Mouse (Mus musculus) cortical plate, adult 2 months (tissue): ENCODE results near the gene Tmem74b. TPM values are rescaled to one million over a fixed set of nuclear protein-coding genes. Genes with fewer than 3 reads are reported as not detected.

ENCODE experiments used
- H3K27ac ChIP-seq: fragments of 200-500 bp; 2 replicates; pipeline ENCODE4 v1.5.1; 2012; ENCODE audit warnings: low read length, control low read depth, inconsistent platforms; ENCODE audit not compliant: insufficient read depth
- H3K4me1 ChIP-seq: fragments of 200-500 bp; 2 replicates; pipeline ENCODE4 v1.6.1; 2011; ENCODE audit warnings: low read length; ENCODE audit not compliant: control insufficient read depth, insufficient read depth
- H3K4me3 ChIP-seq: fragments of 200-500 bp; 2 replicates; pipeline ENCODE4 v1.5.1; 2011; ENCODE audit warnings: mild to moderate bottlenecking, low read length, control low read depth; ENCODE audit not compliant: insufficient read depth
- CTCF ChIP-seq: fragments of 200-500 bp; IDR thresholded peaks from 2 replicates; pipeline ENCODE4 v1.5.1; 2011; ENCODE audit warnings: mild to moderate bottlenecking, control low read depth, low read length; ENCODE audit not compliant: insufficient read depth; ENCODE audit errors: extremely low read depth
- POLR2A ChIP-seq: fragments of 200-500 bp; IDR thresholded peaks from 2 replicates; pipeline ENCODE4 v1.6.1; 2011; ENCODE audit warnings: mild to moderate bottlenecking, low read length, control low read depth; ENCODE audit not compliant: insufficient read depth; ENCODE audit errors: extremely low read depth
- polyA plus RNA-seq: library from polyadenylated mRNA; depleted of rRNA; stranded (reverse); fragments of >200 nt; gene quantifications from 2 replicates; pipeline ENCODE4 v1.2.3, GENCODE M21; 2012

Tmem74b gene
- polyA plus RNA-seq, 1 experiment = 9.4 TPM

DNA sequence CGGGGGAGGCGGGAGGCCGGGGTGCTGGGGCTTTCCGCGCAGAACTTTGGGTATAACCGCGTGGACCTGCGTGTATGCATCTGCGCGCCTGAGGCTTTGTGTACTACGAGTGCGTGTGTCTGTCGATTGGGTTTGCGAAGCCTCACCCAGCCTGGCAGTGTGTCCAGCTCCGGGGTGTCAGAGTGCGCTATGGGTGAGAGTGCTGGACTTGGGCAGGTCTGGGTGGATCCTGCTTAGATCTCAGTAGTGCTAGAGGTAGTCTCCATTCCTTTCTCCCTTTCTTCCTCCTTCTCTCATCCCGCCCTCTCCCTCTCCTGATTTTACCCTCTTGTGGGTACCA is 1.0 kb downstream of the Tmem74b start:
- TF ChIP-seq CTCF (no peak), POLR2A (no peak)
- H3K27ac ChIP-seq = no peak overlapping the region
- H3K4me1 ChIP-seq = no peaks in the 10 kb centered on the region
- peak overlapping the region; percentile 82 for H3K4me3 ChIP-seq

DNA sequence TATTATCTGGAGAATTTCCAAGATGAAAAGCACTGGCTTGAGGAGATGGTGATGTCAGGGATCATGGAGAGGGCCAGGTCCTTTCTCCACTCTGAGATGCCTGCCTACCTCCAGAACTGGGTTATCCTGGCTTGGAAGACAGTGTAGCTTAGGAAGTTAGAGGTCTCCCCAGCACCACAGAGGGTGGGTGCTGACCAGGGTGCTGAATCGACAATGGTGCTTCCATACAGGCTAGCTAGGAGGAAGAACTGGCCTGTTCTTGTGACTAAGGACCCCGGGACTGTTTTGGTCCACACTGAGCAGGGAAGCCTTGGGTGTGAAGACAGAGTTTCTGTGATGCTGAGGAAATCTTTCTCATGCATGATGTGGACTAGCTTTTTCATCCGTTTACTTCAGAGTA is 10.8 kb downstream of the Tmem74b start:
- H3K4me3 ChIP-seq = no peak overlapping the region
- no peak overlapping the region for H3K27ac ChIP-seq
- H3K4me1 ChIP-seq = peaks cover 10% of the 10 kb centered on the region
- TF ChIP-seq POLR2A (no peak), CTCF (no peak)

DNA sequence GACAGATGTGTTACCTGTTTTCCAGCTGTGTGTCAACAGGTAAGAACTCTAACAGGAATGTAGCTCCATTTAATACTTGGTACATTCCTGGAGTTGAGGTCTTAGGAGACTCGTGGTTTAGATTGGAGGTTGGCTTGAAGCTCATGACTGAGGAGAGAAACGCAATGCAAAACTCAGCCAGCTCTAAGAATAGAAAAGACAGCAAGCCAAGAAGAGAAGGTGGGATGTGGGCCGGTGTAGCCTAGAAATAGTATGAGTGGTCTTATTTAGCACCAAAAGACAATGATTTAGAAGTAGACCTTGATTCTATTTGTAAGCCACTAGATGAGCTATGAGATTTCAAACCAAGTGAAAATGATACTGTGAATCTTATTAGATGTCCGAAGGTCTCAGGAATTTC is 13.7 kb downstream of the Tmem74b start:
- peak overlapping the region; percentile 52; the same call in 1 of the 2 replicates for H3K27ac ChIP-seq

DNA sequence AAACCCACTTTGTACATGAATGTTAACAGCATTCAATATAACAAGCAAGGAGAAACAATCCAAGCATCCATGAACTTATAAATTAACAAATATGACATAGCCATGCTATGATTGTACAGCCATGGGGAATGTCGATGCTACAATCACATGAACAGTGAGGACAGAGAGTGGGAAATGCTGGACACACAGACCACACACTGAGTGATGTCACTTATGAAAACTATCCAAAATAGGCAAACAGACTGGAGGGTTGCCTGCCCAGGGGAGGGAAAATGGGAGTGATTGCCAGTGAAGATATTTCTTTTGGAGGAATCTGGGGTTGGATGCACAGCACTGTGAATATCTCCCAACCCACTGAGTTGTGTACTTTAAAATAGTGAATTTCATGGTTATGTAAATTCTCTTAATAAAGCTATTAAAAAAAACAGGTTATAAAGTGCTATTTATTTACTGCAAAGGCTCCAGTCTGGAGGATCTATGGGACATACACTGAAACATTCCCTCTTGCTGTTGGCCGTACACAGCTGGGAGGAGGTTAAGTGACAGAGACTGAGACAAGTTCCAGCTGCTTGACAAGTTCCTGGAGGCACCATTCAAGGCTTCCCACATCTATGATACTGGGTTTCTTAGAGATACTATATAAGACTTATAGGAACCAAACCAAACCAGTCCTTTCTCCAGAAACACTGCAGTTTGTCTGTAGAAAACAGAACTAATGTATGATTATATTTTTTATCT is 14.7 kb downstream of the Tmem74b start:
- H3K4me3 ChIP-seq = no peak overlapping the region
- peaks cover 10% of the 10 kb centered on the region for H3K4me1 ChIP-seq
- TF ChIP-seq CTCF (no peak), POLR2A (no peak)
- no peak overlapping the region for H3K27ac ChIP-seq

More for the DNA sequence above, 13.7 kb downstream of the Tmem74b start:
- Histone ChIP-seq H3K4me1 (peaks cover 10% of the 10 kb centered on the region), H3K4me3 (no peak overlapping the region)
- TF ChIP-seq CTCF (no peak), POLR2A (no peak)

DNA sequence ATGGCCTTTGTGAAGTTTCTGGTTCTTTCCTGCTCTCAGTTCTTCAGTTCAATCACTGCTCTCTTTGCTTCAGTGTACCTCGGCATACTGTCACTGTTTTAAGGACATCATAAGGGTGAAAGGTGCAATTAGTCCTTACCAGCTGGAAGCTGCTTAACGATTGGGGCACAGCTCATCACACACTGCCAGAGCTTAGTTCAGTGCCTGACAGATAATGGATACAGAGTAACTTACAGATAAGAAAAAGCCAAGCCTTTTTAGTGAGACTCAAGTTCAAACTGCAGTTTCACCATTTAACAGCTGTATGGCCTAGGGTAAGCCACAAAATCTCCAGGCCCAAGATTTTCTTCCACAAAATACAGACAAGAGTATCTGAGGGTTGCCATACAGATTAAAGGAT is 22.3 kb downstream of the Tmem74b start:
- H3K27ac ChIP-seq = no peak overlapping the region
- H3K4me1 ChIP-seq = no peaks in the 10 kb centered on the region
- no peak for TF ChIP-seq CTCF
- no peak for TF ChIP-seq POLR2A
- H3K4me3 ChIP-seq = no peak overlapping the region

DNA sequence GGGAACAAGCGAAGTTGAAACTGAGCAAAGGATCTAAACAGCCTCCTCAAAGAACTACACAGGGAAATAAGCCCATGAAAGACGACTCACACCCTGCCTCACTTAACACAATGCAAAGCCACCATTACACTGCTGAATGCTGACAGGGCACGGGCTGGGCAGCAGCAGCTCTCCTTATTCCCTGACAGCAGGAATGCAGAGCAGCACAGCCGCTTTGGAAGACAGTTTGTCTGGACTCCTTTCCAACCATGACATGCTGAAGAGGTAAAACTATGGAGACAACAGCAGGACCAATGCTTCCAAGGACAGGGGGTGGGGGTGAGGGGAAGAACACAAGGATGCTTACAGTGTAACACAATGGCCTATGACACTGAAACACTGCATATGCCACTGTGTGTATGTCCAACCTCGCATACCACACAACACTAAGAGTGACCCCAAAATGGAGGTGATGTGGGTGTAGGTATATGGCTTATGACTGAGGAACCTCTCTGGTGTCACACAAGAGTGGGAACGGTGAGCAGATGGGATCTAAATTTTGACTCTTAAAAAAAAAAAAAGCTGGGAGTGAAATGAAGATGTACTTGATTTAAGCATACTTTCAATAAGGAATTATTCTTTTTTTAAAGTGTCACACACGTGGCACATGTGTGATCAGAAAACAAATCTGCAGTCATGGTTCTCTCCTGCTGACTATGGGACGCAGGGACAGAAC is 31.5 kb downstream of the Tmem74b start:
- Histone ChIP-seq H3K4me1 (peaks cover 4% of the 10 kb centered on the region), H3K4me3 (no peak overlapping the region), H3K27ac (no peak overlapping the region)
- no peak for TF ChIP-seq CTCF

DNA sequence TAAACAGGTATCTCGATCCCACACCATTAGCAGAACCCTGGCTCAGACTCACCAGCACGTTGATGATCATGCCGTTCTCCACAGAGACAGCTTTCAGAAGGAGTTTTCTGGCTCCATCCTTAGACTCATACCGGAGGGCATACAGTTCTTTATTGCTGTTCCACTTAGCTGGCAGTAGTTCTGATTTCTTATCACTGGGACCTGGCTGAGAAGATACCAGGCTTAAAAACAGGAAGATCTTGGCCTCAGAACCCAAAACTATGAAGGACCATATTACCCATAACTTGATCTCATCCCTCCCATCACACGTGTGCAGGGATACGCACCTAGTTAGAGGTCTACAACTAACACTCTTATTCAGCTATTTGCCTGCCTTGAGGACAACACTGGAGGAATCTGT is 33.6 kb downstream of the Tmem74b start:
- H3K4me1 ChIP-seq = peaks cover 7% of the 10 kb centered on the region
- H3K27ac ChIP-seq = no peak overlapping the region

DNA sequence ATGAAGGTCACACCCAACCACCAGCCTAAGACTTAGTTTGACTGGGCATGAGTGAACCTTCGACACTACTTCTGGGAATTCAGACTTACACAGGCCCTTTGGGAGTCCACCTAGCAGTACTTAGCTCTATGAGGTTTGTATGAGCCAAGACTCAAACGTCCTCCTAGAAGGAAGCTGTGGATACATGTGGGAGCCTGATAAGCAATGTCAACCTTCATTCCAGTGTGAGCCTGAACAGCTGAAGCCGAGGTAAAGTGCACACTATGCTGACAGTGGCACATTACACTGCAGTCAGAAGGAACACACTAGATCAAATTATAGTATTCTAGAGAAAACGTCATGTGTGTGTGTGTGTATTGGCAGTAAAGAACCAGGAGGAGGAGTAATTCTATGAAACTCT is 36.7 kb downstream of the Tmem74b start:
- TF ChIP-seq CTCF = no peak
- no peak for TF ChIP-seq POLR2A
- Histone ChIP-seq H3K4me3 (no peak overlapping the region), H3K27ac (no peak overlapping the region), H3K4me1 (peaks cover 3% of the 10 kb centered on the region; the same call in 1 of the 2 replicates)

More for the DNA sequence above, 33.6 kb downstream of the Tmem74b start:
- TF ChIP-seq POLR2A (no peak), CTCF (no peak)
- H3K4me3 ChIP-seq = no peak overlapping the region

DNA sequence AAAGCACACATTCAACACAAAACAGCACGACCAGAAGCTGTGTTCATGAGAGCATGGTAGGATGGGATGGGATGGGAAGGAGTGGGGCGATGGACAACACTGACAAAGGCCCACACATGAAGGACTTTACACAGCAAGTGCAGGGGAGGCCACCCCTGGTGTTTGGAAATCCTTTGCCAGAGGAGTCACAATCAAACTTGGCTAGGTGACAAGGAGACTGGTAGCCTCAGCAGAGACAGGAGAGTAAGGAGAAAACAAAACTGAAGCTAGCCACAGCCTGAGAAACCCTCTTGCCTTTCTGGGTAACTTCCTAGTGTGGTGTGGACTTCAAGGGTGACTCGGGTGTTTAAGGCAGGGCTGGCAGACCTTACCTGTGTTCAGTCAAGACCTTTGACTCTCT is 37.3 kb downstream of the Tmem74b start:
- no peak overlapping the region for H3K4me3 ChIP-seq
- TF ChIP-seq CTCF (no peak), POLR2A (no peak)
- peaks cover 3% of the 10 kb centered on the region; the same call in 1 of the 2 replicates for H3K4me1 ChIP-seq
- H3K27ac ChIP-seq = no peak overlapping the region

DNA sequence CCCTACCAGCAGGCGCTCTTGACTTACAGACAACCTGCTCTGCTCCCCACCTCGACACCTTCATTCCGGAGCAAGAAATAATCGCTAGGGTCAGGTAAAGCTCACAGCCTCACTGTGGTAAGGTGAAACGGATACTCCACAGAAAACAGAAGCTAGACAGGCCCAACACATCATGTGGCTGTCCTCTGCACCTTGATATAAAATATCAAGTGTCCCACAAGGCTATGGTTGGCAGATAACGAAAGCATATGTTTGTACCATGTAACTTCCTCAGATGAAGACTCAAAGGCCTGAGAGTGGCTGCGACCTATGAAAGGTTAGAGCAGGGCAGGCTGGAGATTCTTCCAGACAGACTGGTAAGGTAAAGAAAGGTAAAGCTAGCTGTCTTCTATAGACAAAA is 37.7 kb downstream of the Tmem74b start:
- Histone ChIP-seq H3K4me1 (peaks cover 3% of the 10 kb centered on the region; the same call in 1 of the 2 replicates), H3K4me3 (no peak overlapping the region), H3K27ac (no peak overlapping the region)
- TF ChIP-seq CTCF = no peak
- TF ChIP-seq POLR2A = no peak
